Mouse (Mus musculus): Measurements from ENCODE around the gene E330021D16Rik. TPM values are rescaled to one million over a fixed set of nuclear protein-coding genes. Genes with fewer than 3 reads are reported as not detected.
"Not testable (repeated sequence)": the region's sequence is repeated elsewhere in the genome, so short reads cannot be mapped to it uniquely, and the experiment has no call there.

The E330021D16Rik gene
- polyA plus RNA-seq, 1 experiment, result not detected

- WGBS, result 35% methylated on average over 3 of the region's 3 CpGs
These were observed 37.3 kb upstream of the E330021D16Rik start for GRCm38 (mm10) chr6:136452623-136453022.

GRCm38 (mm10) chr6:136450863-136451262 is 35.5 kb upstream of the E330021D16Rik start:
- H3K4me3 ChIP-seq (ENCODE audit: low read depth, low read length), result no peak overlapping the region
- no peak overlapping the region for H3K27ac ChIP-seq (ENCODE audit: insufficient read depth, low read depth, low read length)
- no peaks in the 10 kb centered on the region for H3K27me3 ChIP-seq (ENCODE audit: control insufficient read depth, insufficient read depth, low read length)
- no peaks in the 10 kb centered on the region for H3K36me3 ChIP-seq (ENCODE audit: control insufficient read depth, insufficient read depth, low read length)
- H3K4me1 ChIP-seq (ENCODE audit: control insufficient read depth, insufficient read depth, insufficient read length, low read length), result peaks cover 5% of the 10 kb centered on the region; the same call in 1 of the 2 replicates
- TF ChIP-seq CTCF (IDR thresholded peaks at IDR 0.05; ENCODE audit: extremely low read depth, insufficient read length, insufficient replicate concordance, low read depth, low read length) (no peak), POLR2A (IDR thresholded peaks at IDR 0.05; ENCODE audit: low read depth, low read length) (no peak)
- 43% methylated on average over 6 of the region's 6 CpGs for WGBS

More at GRCm38 (mm10) chr6:136452623-136453022, 37.3 kb upstream of the E330021D16Rik start:
- Histone ChIP-seq H3K36me3 (ENCODE audit: control insufficient read depth, insufficient read depth, low read length) (no peaks in the 10 kb centered on the region), H3K4me1 (ENCODE audit: control insufficient read depth, insufficient read depth, insufficient read length, low read length) (peaks cover 5% of the 10 kb centered on the region; the same call in 1 of the 2 replicates), H3K4me3 (ENCODE audit: low read depth, low read length) (no peak overlapping the region), H3K27ac (ENCODE audit: insufficient read depth, low read depth, low read length) (no peak overlapping the region), H3K27me3 (ENCODE audit: control insufficient read depth, insufficient read depth, low read length) (no peaks in the 10 kb centered on the region)
- TF ChIP-seq CTCF (IDR thresholded peaks at IDR 0.05; ENCODE audit: extremely low read depth, insufficient read length, insufficient replicate concordance, low read depth, low read length) (no peak), POLR2A (IDR thresholded peaks at IDR 0.05; ENCODE audit: low read depth, low read length) (no peak)

GRCm38 (mm10) chr6:136449930-136450329 is 34.6 kb upstream of the E330021D16Rik start:
- Histone ChIP-seq H3K36me3 (ENCODE audit: control insufficient read depth, insufficient read depth, low read length) (no peaks in the 10 kb centered on the region), H3K4me1 (ENCODE audit: control insufficient read depth, insufficient read depth, insufficient read length, low read length) (peaks cover 5% of the 10 kb centered on the region; the same call in 1 of the 2 replicates), H3K27ac (ENCODE audit: insufficient read depth, low read depth, low read length) (peak overlapping the region; percentile 55; the same call in 1 of the 2 replicates), H3K4me3 (ENCODE audit: low read depth, low read length) (no peak overlapping the region), H3K27me3 (ENCODE audit: control insufficient read depth, insufficient read depth, low read length) (no peaks in the 10 kb centered on the region)
- WGBS, result 86% methylated on average over 1 of the region's 1 CpGs
- TF ChIP-seq CTCF (IDR thresholded peaks at IDR 0.05; ENCODE audit: extremely low read depth, insufficient read length, insufficient replicate concordance, low read depth, low read length) (no peak), POLR2A (IDR thresholded peaks at IDR 0.05; ENCODE audit: low read depth, low read length) (no peak)

GRCm38 (mm10) chr6:136449270-136449692 is 33.9 kb upstream of the E330021D16Rik start:
- Histone ChIP-seq H3K27me3 (ENCODE audit: control insufficient read depth, insufficient read depth, low read length) (no peaks in the 10 kb centered on the region), H3K36me3 (ENCODE audit: control insufficient read depth, insufficient read depth, low read length) (no peaks in the 10 kb centered on the region), H3K27ac (ENCODE audit: insufficient read depth, low read depth, low read length) (no peak overlapping the region), H3K4me3 (ENCODE audit: low read depth, low read length) (no peak overlapping the region), H3K4me1 (ENCODE audit: control insufficient read depth, insufficient read depth, insufficient read length, low read length) (peaks cover 5% of the 10 kb centered on the region; the same call in 1 of the 2 replicates)
- WGBS, result 32% methylated on average over 9 of the region's 9 CpGs
- TF ChIP-seq CTCF (IDR thresholded peaks at IDR 0.05; ENCODE audit: extremely low read depth, insufficient read length, insufficient replicate concordance, low read depth, low read length), result no peak
- TF ChIP-seq POLR2A (IDR thresholded peaks at IDR 0.05; ENCODE audit: low read depth, low read length), result no peak

- 92% methylated on average over 2 of the region's 2 CpGs for WGBS
These were observed 23.8 kb upstream of the E330021D16Rik start for GRCm38 (mm10) chr6:136439205-136439604.

GRCm38 (mm10) chr6:136436151-136436550 is 20.8 kb upstream of the E330021D16Rik start:
- H3K27me3 ChIP-seq (ENCODE audit: control insufficient read depth, insufficient read depth, low read length); H3K27ac ChIP-seq (ENCODE audit: insufficient read depth, low read depth, low read length); H3K4me1 ChIP-seq (ENCODE audit: control insufficient read depth, insufficient read depth, insufficient read length, low read length); H3K4me3 ChIP-seq (ENCODE audit: low read depth, low read length); H3K36me3 ChIP-seq (ENCODE audit: control insufficient read depth, insufficient read depth, low read length): not testable (repeated sequence)
- WGBS, result 95% methylated on average over 3 of the region's 3 CpGs

More at GRCm38 (mm10) chr6:136439205-136439604, 23.8 kb upstream of the E330021D16Rik start:
- not testable (repeated sequence) for H3K27ac ChIP-seq (ENCODE audit: insufficient read depth, low read depth, low read length); H3K36me3 ChIP-seq (ENCODE audit: control insufficient read depth, insufficient read depth, low read length); H3K27me3 ChIP-seq (ENCODE audit: control insufficient read depth, insufficient read depth, low read length); H3K4me1 ChIP-seq (ENCODE audit: control insufficient read depth, insufficient read depth, insufficient read length, low read length); H3K4me3 ChIP-seq (ENCODE audit: low read depth, low read length)

DNA sequence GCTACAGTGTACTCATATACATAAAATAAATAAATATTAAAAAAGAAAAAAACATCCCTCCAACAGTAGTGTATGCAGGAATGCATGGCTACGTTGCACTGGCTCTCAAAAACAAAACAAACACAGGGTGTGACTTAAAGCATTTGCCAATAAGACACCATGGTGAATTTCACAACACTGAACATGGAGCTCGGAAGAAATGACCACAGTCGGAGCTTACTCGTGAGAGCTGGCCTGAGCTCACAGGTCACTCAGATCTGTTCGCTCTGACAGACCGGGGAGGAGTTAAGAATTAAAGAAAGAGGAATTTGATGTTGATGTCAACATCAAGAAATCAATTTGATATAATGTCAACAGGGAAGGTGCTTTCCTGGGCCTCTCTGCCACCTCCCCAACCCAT is 18.2 kb upstream of the E330021D16Rik start:
- TF ChIP-seq CTCF (IDR thresholded peaks at IDR 0.05; ENCODE audit: extremely low read depth, insufficient read length, insufficient replicate concordance, low read depth, low read length) (no peak), POLR2A (IDR thresholded peaks at IDR 0.05; ENCODE audit: low read depth, low read length) (no peak)
- H3K4me1 ChIP-seq (ENCODE audit: control insufficient read depth, insufficient read depth, insufficient read length, low read length), result peaks cover 2% of the 10 kb centered on the region; the same call in 1 of the 2 replicates
- H3K27me3 ChIP-seq (ENCODE audit: control insufficient read depth, insufficient read depth, low read length), result no peaks in the 10 kb centered on the region
- no peaks in the 10 kb centered on the region for H3K36me3 ChIP-seq (ENCODE audit: control insufficient read depth, insufficient read depth, low read length)
- WGBS, result 87% methylated on average over 6 of the region's 6 CpGs
- H3K27ac ChIP-seq (ENCODE audit: insufficient read depth, low read depth, low read length), result no peak overlapping the region
- H3K4me3 ChIP-seq (ENCODE audit: low read depth, low read length), result no peak overlapping the region

DNA sequence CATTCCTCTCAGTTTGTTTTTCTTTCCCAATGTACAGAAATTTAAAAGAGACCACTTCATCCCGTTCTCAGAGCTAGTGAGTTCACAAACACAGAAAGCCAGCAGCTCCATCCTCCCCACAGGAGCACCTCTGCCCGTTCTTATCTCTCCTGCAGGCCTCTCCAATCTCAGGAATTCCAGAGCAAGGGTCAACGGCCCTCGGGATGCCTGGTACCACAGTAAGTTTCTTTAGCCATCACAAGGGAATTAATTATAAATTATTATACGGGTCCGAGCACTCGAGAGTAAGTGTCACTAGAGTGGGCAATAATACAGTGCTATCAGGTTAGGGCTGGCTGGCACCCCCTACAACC is 16.5 kb upstream of the E330021D16Rik start:
- H3K4me1 ChIP-seq (ENCODE audit: control insufficient read depth, insufficient read depth, insufficient read length, low read length), result peaks cover 2% of the 10 kb centered on the region; the same call in 1 of the 2 replicates

More for the DNA sequence above, 16.5 kb upstream of the E330021D16Rik start:
- TF ChIP-seq CTCF (IDR thresholded peaks at IDR 0.05; ENCODE audit: extremely low read depth, insufficient read length, insufficient replicate concordance, low read depth, low read length) (no peak), POLR2A (IDR thresholded peaks at IDR 0.05; ENCODE audit: low read depth, low read length) (no peak)
- Histone ChIP-seq H3K27me3 (ENCODE audit: control insufficient read depth, insufficient read depth, low read length) (no peaks in the 10 kb centered on the region), H3K4me3 (ENCODE audit: low read depth, low read length) (no peak overlapping the region), H3K36me3 (ENCODE audit: control insufficient read depth, insufficient read depth, low read length) (no peaks in the 10 kb centered on the region), H3K27ac (ENCODE audit: insufficient read depth, low read depth, low read length) (no peak overlapping the region)
- 25% methylated on average over 7 of the region's 7 CpGs for WGBS
